Mouse (Mus musculus): ENCODE results near the gene Atp7a.

- TF ChIP-seq CHD2 (IDR thresholded peaks at IDR 0.05; ENCODE audit: low read depth, low read length) (no peak), HCFC1 (IDR thresholded peaks at IDR 0.05; ENCODE audit: borderline replicate concordance, insufficient read depth, low read length) (no peak)
Observed at GRCm38 (mm10) chrX:106001605-106002004, 25.5 kb upstream of the Atp7a start.
